Mouse (Mus musculus): ENCODE results near the gene Cyp4v3.

Gene Cyp4v3

GRCm38 (mm10) chr8:45321365-45321764, 11.7 kb downstream of the Cyp4v3 start:
- no peak for DNase-seq (ENCODE audit: low read depth in 1 of 2, low spot score in 2 of 2)

- no peak for DNase-seq (ENCODE audit: low read depth in 1 of 2, low spot score in 2 of 2)
Measured at GRCm38 (mm10) chr8:45320930-45321329, 12.1 kb downstream of the Cyp4v3 start.

- no peak for DNase-seq (ENCODE audit: low read depth in 1 of 2, low spot score in 2 of 2)
Measured at GRCm38 (mm10) chr8:45310967-45311366, 22.0 kb downstream of the Cyp4v3 start.

GRCm38 (mm10) chr8:45308366-45308765, 24.6 kb downstream of the Cyp4v3 start, which contains the start of gene Gm45753:
Gene Gm45753, minus strand, starts transcription at chr8:45308466.
- DNase-seq (ENCODE audit: low read depth in 1 of 2, low spot score in 2 of 2) = no peak

GRCm38 (mm10) chr8:45305479-45305878, 27.5 kb downstream of the Cyp4v3 start:
- no peak for DNase-seq (ENCODE audit: low read depth in 1 of 2, low spot score in 2 of 2)

GRCm38 (mm10) chr8:45304354-45304753, 28.7 kb downstream of the Cyp4v3 start:
- DNase-seq (ENCODE audit: low read depth in 1 of 2, low spot score in 2 of 2) = no peak

- DNase-seq (ENCODE audit: low read depth in 1 of 2, low spot score in 2 of 2) = no peak
Measured at GRCm38 (mm10) chr8:45302390-45302789, 30.6 kb downstream of the Cyp4v3 start.

- no peak for DNase-seq (ENCODE audit: low read depth in 1 of 2, low spot score in 2 of 2)
Measured at GRCm38 (mm10) chr8:45295276-45295675, 37.7 kb downstream of the Cyp4v3 start.

- DNase-seq (ENCODE audit: low read depth in 1 of 2, low spot score in 2 of 2) = no peak
Measured at GRCm38 (mm10) chr8:45294687-45295086, 38.3 kb downstream of the Cyp4v3 start, which contains the start of gene Klkb1. Gene Klkb1, minus strand, starts transcription at chr8:45294859.

- no peak for DNase-seq (ENCODE audit: low read depth in 1 of 2, low spot score in 2 of 2)
Measured at GRCm38 (mm10) chr8:45291790-45292189, 41.2 kb downstream of the Cyp4v3 start.

GRCm38 (mm10) chr8:45281630-45282029, 51.4 kb downstream of the Cyp4v3 start:
- no peak for DNase-seq (ENCODE audit: low read depth in 1 of 2, low spot score in 2 of 2)

GRCm38 (mm10) chr8:45277453-45277852, 55.6 kb downstream of the Cyp4v3 start:
- DNase-seq (ENCODE audit: low read depth in 1 of 2, low spot score in 2 of 2) = no peak

GRCm38 (mm10) chr8:45274317-45274716, 58.7 kb downstream of the Cyp4v3 start:
- DNase-seq (ENCODE audit: low read depth in 1 of 2, low spot score in 2 of 2) = no peak

- DNase-seq (ENCODE audit: low read depth in 1 of 2, low spot score in 2 of 2) = no peak
Measured at GRCm38 (mm10) chr8:45269056-45269455, 64.0 kb downstream of the Cyp4v3 start.

GRCm38 (mm10) chr8:45268485-45268884, 64.5 kb downstream of the Cyp4v3 start:
- DNase-seq (ENCODE audit: low read depth in 1 of 2, low spot score in 2 of 2) = no peak

- DNase-seq (ENCODE audit: low read depth in 1 of 2, low spot score in 2 of 2) = no peak
Measured at GRCm38 (mm10) chr8:45267611-45268391, 65.2 kb downstream of the Cyp4v3 start.

GRCm38 (mm10) chr8:45266993-45267392, 66.0 kb downstream of the Cyp4v3 start:
- no peak for DNase-seq (ENCODE audit: low read depth in 1 of 2, low spot score in 2 of 2)

- DNase-seq (ENCODE audit: low read depth in 1 of 2, low spot score in 2 of 2) = no peak
Measured at GRCm38 (mm10) chr8:45264918-45265317, 68.1 kb downstream of the Cyp4v3 start.

- DNase-seq (ENCODE audit: low read depth in 1 of 2, low spot score in 2 of 2) = no peak
Measured at GRCm38 (mm10) chr8:45262851-45263250, 70.2 kb downstream of the Cyp4v3 start.

GRCm38 (mm10) chr8:45261920-45262319, 71.1 kb downstream of the Cyp4v3 start, which contains the start of gene F11:
Gene F11, minus strand, starts transcription at chr8:45262031.
- no peak for DNase-seq (ENCODE audit: low read depth in 1 of 2, low spot score in 2 of 2)

GRCm38 (mm10) chr8:45258421-45258820, 74.6 kb downstream of the Cyp4v3 start:
- DNase-seq (ENCODE audit: low read depth in 1 of 2, low spot score in 2 of 2) = no peak

- DNase-seq (ENCODE audit: low read depth in 1 of 2, low spot score in 2 of 2) = no peak
Measured at GRCm38 (mm10) chr8:45255040-45255439, 78.0 kb downstream of the Cyp4v3 start.
